Mouse (Mus musculus) kidney, embryonic 14.5 days (tissue): ENCODE measurements at regions not wholly inside any gene's neighbourhood (a gene's known extent, or its start where the extent isn't known, plus 50 kb on each side); places are given as distances from the start of the nearest gene placed in this dataset.

Source experiments
- ATAC-seq: fragments of 200-750 bp; cut with Nextera tagmentation; 2 replicates; pipeline ENCODE4 v1.8.0; 2017; ENCODE audit warnings: moderate number of reproducible peaks, mild to moderate bottlenecking, moderate TSS enrichment, moderate library complexity; ENCODE audit not compliant: low FRiP score, low TSS enrichment
- H3K27ac ChIP-seq: fragments of 300-500 bp; sonication (generic); 2 replicates; pipeline ENCODE4 v1.5.1; 2014; ENCODE audit warnings: low read depth, mild to moderate bottlenecking, low read length, moderate library complexity, mixed read lengths
- H3K27me3 ChIP-seq: fragments of 300-500 bp; sonication (generic); 2 replicates; pipeline ENCODE4 v1.6.1; 2014; ENCODE audit warnings: mild to moderate bottlenecking, low read length; ENCODE audit not compliant: control insufficient read depth, insufficient read depth
- H3K36me3 ChIP-seq: fragments of 300-500 bp; sonication (generic); 2 replicates; pipeline ENCODE4 v1.6.1; 2014; ENCODE audit warnings: low read length, mixed read lengths; ENCODE audit not compliant: control insufficient read depth, insufficient read depth
- H3K4me1 ChIP-seq: fragments of 300-500 bp; sonication (generic); 2 replicates; pipeline ENCODE4 v1.6.1; 2014; ENCODE audit warnings: low read length, mixed read lengths; ENCODE audit not compliant: control insufficient read depth, insufficient read depth
- H3K4me2 ChIP-seq: fragments of 300-500 bp; sonication (generic); replicated peaks from 2 replicates; pipeline ENCODE4 v1.6.1; 2014; ENCODE audit warnings: low read depth, mild to moderate bottlenecking, low read length
- H3K4me3 ChIP-seq: fragments of 300-500 bp; sonication (generic); 2 replicates; pipeline ENCODE4 v1.5.1; 2014; ENCODE audit warnings: mild to moderate bottlenecking, low read length
- H3K9ac ChIP-seq: fragments of 300-500 bp; sonication (generic); 2 replicates; pipeline ENCODE4 v1.6.1; 2014; ENCODE audit warnings: low read depth, mild to moderate bottlenecking, low read length, moderate library complexity
- H3K9me3 ChIP-seq: fragments of 300-500 bp; sonication (generic); 2 replicates; pipeline ENCODE4 v1.6.1; 2016; ENCODE audit warnings: low read length; ENCODE audit not compliant: control insufficient read depth
- WGBS: fragments of 180-500 bp; shearing (Covaris S2); extraction: QIAGEN DNeasy Blood & Tissue Kit; methylation state at CpG from one replicate; pipeline ENCODE4 v1.1.7; 2014; 5-methylcytosine and 5-hydroxymethylcytosine counted together

DNA sequence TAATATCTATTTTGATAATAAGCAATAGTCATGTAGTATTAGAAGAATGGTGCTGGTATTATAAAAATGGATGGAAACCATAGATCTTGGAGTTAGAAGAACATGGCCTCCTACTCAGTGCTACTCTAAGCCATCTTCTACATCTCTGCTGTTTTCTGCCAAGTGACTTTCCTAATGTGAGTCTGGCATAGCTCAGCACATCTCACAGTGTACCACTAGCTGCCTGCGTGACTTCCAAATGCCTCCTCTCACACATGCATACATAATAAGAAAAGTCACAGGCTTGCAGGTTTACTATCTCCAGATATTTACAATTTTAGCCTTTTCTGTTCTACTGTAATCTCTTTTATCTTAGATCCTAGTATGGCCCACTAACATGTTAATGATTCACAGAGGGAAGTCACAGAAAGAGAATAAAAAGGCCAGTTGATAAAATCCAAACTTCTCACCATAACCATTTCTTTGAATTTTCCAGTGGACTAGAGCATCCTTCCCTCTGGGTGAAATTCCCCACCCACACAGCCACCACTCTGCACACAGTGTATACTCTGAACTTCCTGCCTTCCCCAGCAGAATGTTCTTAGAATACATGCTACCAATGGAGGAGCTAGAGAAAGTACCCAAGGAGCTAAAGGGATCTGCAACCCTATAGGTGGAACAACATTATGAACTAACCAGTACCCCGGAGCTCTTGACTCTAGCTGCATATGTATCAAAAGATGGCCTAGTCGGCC, 717.5 kb upstream of the Igfbp3 start:
- 84% methylated on average over 2 of the region's 3 CpGs for WGBS

DNA sequence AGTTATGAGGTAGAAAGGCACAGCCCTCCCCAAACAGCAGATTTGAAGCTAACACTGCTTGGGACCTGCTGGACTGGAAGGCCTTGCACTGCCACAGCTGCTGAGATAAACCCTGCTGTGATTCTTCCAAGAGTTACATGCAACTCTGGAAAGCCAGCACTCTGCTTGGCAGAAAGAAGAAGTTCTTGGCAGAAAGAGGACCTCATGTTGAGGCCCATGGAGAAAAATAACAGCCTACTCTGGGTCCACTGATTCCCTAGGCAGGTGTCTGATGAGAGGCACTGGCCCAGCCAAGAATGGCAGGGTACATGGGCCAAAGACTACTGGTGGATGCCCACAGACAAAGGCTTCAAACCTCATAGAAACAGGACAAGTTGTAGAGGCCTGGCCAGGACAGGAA, 714.0 kb upstream of the Igfbp3 start:
- ATAC-seq: no peak
- Histone ChIP-seq H3K4me1 (no peaks in the 10 kb centered on the region), H3K27ac (no peak overlapping the region), H3K36me3 (no peaks in the 10 kb centered on the region), H3K4me2 (no peak overlapping the region), H3K27me3 (no peaks in the 10 kb centered on the region), H3K4me3 (no peak overlapping the region), H3K9me3 (peaks cover 5% of the 10 kb centered on the region; the same call in 1 of the 2 replicates), H3K9ac (no peak overlapping the region)

More for the DNA sequence above, 717.5 kb upstream of the Igfbp3 start:
- no peak for ATAC-seq
- no peak overlapping the region for H3K4me2 ChIP-seq
- H3K36me3 ChIP-seq: no peaks in the 10 kb centered on the region
- peaks cover 5% of the 10 kb centered on the region; the same call in 1 of the 2 replicates for H3K9me3 ChIP-seq
- H3K4me1 ChIP-seq: no peaks in the 10 kb centered on the region
- H3K27me3 ChIP-seq: no peaks in the 10 kb centered on the region
- no peak overlapping the region for H3K4me3 ChIP-seq
- H3K27ac ChIP-seq: no peak overlapping the region
- H3K9ac ChIP-seq: no peak overlapping the region

- no peak overlapping the region for H3K27ac ChIP-seq
- no peaks in the 10 kb centered on the region for H3K4me1 ChIP-seq
- H3K9ac ChIP-seq: no peak overlapping the region
- H3K27me3 ChIP-seq: no peaks in the 10 kb centered on the region
- no peak for ATAC-seq
- no peaks in the 10 kb centered on the region for H3K9me3 ChIP-seq
- 83% methylated on average over 3 of the region's 3 CpGs for WGBS
- no peak overlapping the region for H3K4me3 ChIP-seq
- H3K4me2 ChIP-seq: no peak overlapping the region
- no peaks in the 10 kb centered on the region for H3K36me3 ChIP-seq
These were observed 698.3 kb upstream of the Igfbp3 start for GRCm38 (mm10) chr11:7912036-7912435.

DNA sequence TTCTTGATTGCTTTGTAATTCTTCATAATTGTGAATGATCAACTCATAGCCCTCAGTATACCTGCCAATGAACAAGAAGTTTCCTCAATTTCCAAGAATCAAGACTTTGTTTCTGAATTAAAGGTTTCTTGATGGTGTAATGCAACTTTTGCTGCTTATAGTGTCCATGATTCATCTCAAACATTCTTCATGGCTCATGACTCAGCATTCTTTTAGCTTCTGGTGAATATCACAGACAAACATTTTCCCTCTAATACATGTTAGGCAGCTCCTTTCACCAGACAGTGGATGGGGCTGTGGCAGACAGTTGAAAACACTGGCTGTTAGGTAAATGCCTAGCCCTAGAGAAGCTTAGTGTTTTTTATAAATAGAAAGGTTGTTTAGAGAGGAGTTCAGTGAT, 686.5 kb upstream of the Igfbp3 start:
- Histone ChIP-seq H3K9me3 (no peaks in the 10 kb centered on the region), H3K4me2 (no peak overlapping the region), H3K4me1 (no peaks in the 10 kb centered on the region), H3K27me3 (no peaks in the 10 kb centered on the region), H3K27ac (no peak overlapping the region), H3K36me3 (no peaks in the 10 kb centered on the region), H3K9ac (no peak overlapping the region), H3K4me3 (no peak overlapping the region)
- ATAC-seq: no peak

DNA sequence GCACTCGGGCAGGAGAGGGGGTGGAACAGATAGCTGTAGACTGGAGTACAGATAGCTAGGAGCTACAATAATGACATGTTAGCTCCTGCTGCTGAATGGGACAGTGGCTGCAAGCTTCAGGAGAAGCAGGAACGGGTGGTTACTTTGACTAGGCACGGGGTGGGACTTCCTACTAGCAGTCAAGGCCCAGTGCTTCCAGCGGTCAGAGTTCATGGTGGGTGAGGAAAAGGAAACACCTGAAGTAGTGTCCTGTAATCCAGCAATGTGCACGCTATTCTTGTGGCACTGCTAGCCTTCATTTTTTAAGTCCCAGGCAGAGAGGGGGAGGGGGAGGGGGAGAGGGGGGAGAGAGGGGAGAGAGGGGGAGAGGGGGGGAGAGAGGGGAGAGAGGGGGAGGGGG, 684.5 kb upstream of the Igfbp3 start:
- WGBS: 41% methylated on average over 5 of the region's 5 CpGs
- H3K27ac ChIP-seq: no peak overlapping the region
- no peak overlapping the region for H3K4me2 ChIP-seq
- H3K36me3 ChIP-seq: no peaks in the 10 kb centered on the region
- peak; percentile 46; the same call in 1 of the 2 replicates for ATAC-seq
- no peak overlapping the region for H3K4me3 ChIP-seq
- no peak overlapping the region for H3K9ac ChIP-seq
- H3K4me1 ChIP-seq: no peaks in the 10 kb centered on the region
- H3K9me3 ChIP-seq: no peaks in the 10 kb centered on the region
- no peaks in the 10 kb centered on the region for H3K27me3 ChIP-seq

GRCm38 (mm10) chr11:7880506-7880905, 666.8 kb upstream of the Igfbp3 start:
- Histone ChIP-seq H3K4me2 (no peak overlapping the region), H3K4me1 (no peaks in the 10 kb centered on the region), H3K36me3 (no peaks in the 10 kb centered on the region), H3K9ac (no peak overlapping the region), H3K9me3 (no peaks in the 10 kb centered on the region), H3K27me3 (no peaks in the 10 kb centered on the region), H3K27ac (no peak overlapping the region), H3K4me3 (no peak overlapping the region)
- no peak for ATAC-seq
- 65% methylated on average over 2 of the region's 2 CpGs for WGBS

DNA sequence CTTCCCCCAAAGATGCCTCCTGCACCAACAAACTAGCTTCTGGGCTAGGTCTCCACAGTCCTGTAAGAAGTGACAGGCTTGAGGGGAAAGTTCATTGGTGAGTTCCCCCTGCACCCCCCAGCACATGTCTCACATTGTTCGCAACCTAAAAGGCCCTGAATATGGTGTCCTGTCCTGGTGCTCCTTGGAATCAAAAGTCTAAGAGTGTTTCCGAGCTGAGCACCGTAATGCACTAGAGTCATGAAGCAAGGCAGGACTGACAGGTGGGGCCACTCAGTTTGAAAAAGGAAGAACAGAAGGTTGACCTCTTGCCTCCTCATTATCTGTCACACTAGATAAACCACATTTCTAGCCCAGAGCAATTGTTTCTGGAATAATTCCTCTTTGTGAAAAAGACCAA, 650.4 kb upstream of the Igfbp3 start:
- ATAC-seq: no peak

GRCm38 (mm10) chr11:7863711-7864110, 650.0 kb upstream of the Igfbp3 start:
- Histone ChIP-seq H3K36me3 (no peaks in the 10 kb centered on the region), H3K27me3 (no peaks in the 10 kb centered on the region), H3K4me2 (no peak overlapping the region), H3K9me3 (no peaks in the 10 kb centered on the region), H3K9ac (no peak overlapping the region), H3K4me1 (no peaks in the 10 kb centered on the region), H3K4me3 (no peak overlapping the region), H3K27ac (no peak overlapping the region)
- ATAC-seq: no peak
- 53% methylated on average over 5 of the region's 5 CpGs for WGBS

More for the DNA sequence above, 650.4 kb upstream of the Igfbp3 start:
- Histone ChIP-seq H3K9ac (no peak overlapping the region), H3K27ac (no peak overlapping the region), H3K36me3 (no peaks in the 10 kb centered on the region), H3K27me3 (no peaks in the 10 kb centered on the region), H3K9me3 (no peaks in the 10 kb centered on the region), H3K4me2 (no peak overlapping the region), H3K4me1 (no peaks in the 10 kb centered on the region), H3K4me3 (no peak overlapping the region)
- 49% methylated on average over 3 of the region's 3 CpGs for WGBS

DNA sequence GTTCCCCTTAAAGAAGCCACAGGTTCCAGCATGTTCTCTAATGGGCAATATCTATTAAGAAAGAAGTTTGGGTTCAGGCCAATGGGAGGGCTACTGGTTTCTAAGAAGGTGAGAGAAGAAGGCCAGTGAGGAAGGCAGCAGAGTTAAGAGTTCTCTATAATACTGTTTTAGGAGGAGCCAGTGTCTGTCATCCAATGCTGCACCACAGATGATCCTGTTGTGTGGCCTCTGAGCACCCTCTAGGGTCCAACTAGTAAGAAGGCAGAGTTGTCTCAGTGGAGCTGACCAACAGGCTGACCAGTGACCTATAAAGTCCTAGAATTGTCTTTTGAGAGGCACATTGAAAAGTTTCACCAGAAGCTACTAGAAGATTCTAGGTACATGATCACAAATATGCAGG, 648.8 kb upstream of the Igfbp3 start:
- Histone ChIP-seq H3K9ac (no peak overlapping the region), H3K9me3 (no peaks in the 10 kb centered on the region), H3K36me3 (no peaks in the 10 kb centered on the region), H3K4me2 (no peak overlapping the region), H3K4me3 (no peak overlapping the region), H3K27me3 (no peaks in the 10 kb centered on the region), H3K4me1 (no peaks in the 10 kb centered on the region), H3K27ac (no peak overlapping the region)
- ATAC-seq: no peak
